Mouse (Mus musculus): Measurements from ENCODE around the gene Klhl35. TPM values are rescaled to one million over a fixed set of nuclear protein-coding genes. Genes with fewer than 3 reads are reported as not detected.

Gene Klhl35
- total RNA-seq (2014; rRNA removed), result 2.3 and 3.3 TPM in 2 replicates
- polyA plus RNA-seq (2015; fragmentation: Nextera tagmentation; extraction: Ambion mirVana), result 2.3 TPM in 2 replicates

GRCm38 (mm10) chr7:99465811-99466210 is at the start of gene Klhl35:
Gene Klhl35, plus strand, starts transcription at chr7:99466004.
- WGBS, result 12% methylated on average over 8 of the region's 8 CpGs
- Histone ChIP-seq H3K9me3 (ENCODE audit: low read length) (no peaks in the 10 kb centered on the region), H3K27ac (peak within 1 kb of the TSS; percentile 48; the same call in 1 of the 2 replicates), H3K4me3 (ENCODE audit: low read length) (no peak within 1 kb of the TSS), H3K27me3 (ENCODE audit: insufficient read depth, low read length) (no peaks in the 10 kb centered on the region), H3K36me3 (ENCODE audit: insufficient read depth, low read length) (peaks cover 5% of the 10 kb centered on the region; the same call in 1 of the 2 replicates), H3K4me1 (ENCODE audit: insufficient read depth, low read length) (peaks cover 26% of the 10 kb centered on the region), H3K4me2 (ENCODE audit: low read depth, low read length) (peak within 1 kb of the TSS; percentile 37; the same call in 1 of the 2 replicates), H3K9ac (replicated peaks; ENCODE audit: low read length) (peak within 1 kb of the TSS; percentile 13; the same call in 1 of the 2 replicates)
- ATAC-seq (no peak), DNase-seq (ENCODE audit: low spot score) (peak; percentile 62)
- no peak for TF ChIP-seq CTCF (IDR thresholded peaks at IDR 0.05; ENCODE audit: low read depth)

GRCm38 (mm10) chr7:99419311-99419710 is 46.5 kb upstream of the Klhl35 start:
- no peak overlapping the region for H3K27ac ChIP-seq
- H3K36me3 ChIP-seq (ENCODE audit: insufficient read depth, low read length), result no peaks in the 10 kb centered on the region
- H3K27me3 ChIP-seq (ENCODE audit: insufficient read depth, low read length), result no peaks in the 10 kb centered on the region
- no peak for ATAC-seq
- H3K4me3 ChIP-seq (ENCODE audit: low read length), result no peak overlapping the region
- no peak overlapping the region for H3K4me2 ChIP-seq (ENCODE audit: low read depth, low read length)
- H3K9ac ChIP-seq (replicated peaks; ENCODE audit: low read length), result no peak overlapping the region
- no peak for DNase-seq (ENCODE audit: low spot score)
- no peak for TF ChIP-seq CTCF (IDR thresholded peaks at IDR 0.05; ENCODE audit: low read depth)
- H3K9me3 ChIP-seq (ENCODE audit: low read length), result no peaks in the 10 kb centered on the region
- H3K4me1 ChIP-seq (ENCODE audit: insufficient read depth, low read length), result no peaks in the 10 kb centered on the region
- WGBS, result 81% methylated on average over 3 of the region's 3 CpGs

- Histone ChIP-seq H3K4me2 (ENCODE audit: low read depth, low read length) (no peak overlapping the region), H3K27me3 (ENCODE audit: insufficient read depth, low read length) (no peaks in the 10 kb centered on the region), H3K9ac (replicated peaks; ENCODE audit: low read length) (no peak overlapping the region), H3K36me3 (ENCODE audit: insufficient read depth, low read length) (no peaks in the 10 kb centered on the region), H3K27ac (no peak overlapping the region), H3K4me3 (ENCODE audit: low read length) (no peak overlapping the region), H3K4me1 (ENCODE audit: insufficient read depth, low read length) (no peaks in the 10 kb centered on the region), H3K9me3 (ENCODE audit: low read length) (no peaks in the 10 kb centered on the region)
- TF ChIP-seq CTCF (IDR thresholded peaks at IDR 0.05; ENCODE audit: low read depth), result no peak
- WGBS, result 87% methylated on average over 6 of the region's 6 CpGs
- ATAC-seq, result no peak
- no peak for DNase-seq (ENCODE audit: low spot score)
Measured at GRCm38 (mm10) chr7:99421006-99421405, 44.8 kb upstream of the Klhl35 start.

GRCm38 (mm10) chr7:99424538-99425155 is 41.2 kb upstream of the Klhl35 start:
- no peaks in the 10 kb centered on the region for H3K27me3 ChIP-seq (ENCODE audit: insufficient read depth, low read length)
- no peaks in the 10 kb centered on the region for H3K9me3 ChIP-seq (ENCODE audit: low read length)
- TF ChIP-seq CTCF (IDR thresholded peaks at IDR 0.05; ENCODE audit: low read depth), result no peak
- H3K36me3 ChIP-seq (ENCODE audit: insufficient read depth, low read length), result no peaks in the 10 kb centered on the region
- ATAC-seq, result 0 out of 2 replicates have a peak, but pooled peaks have one; percentile 14
- H3K9ac ChIP-seq (replicated peaks; ENCODE audit: low read length), result no peak overlapping the region
- no peak for DNase-seq (ENCODE audit: low spot score)
- no peak overlapping the region for H3K4me3 ChIP-seq (ENCODE audit: low read length)
- no peak overlapping the region for H3K4me2 ChIP-seq (ENCODE audit: low read depth, low read length)
- 34% methylated on average over 8 of the region's 8 CpGs for WGBS
- peak overlapping the region; percentile 20; the same call in 1 of the 2 replicates for H3K27ac ChIP-seq
- no peaks in the 10 kb centered on the region; the same call in 1 of the 2 replicates for H3K4me1 ChIP-seq (ENCODE audit: insufficient read depth, low read length)

GRCm38 (mm10) chr7:99425706-99426105 is 40.1 kb upstream of the Klhl35 start:
- DNase-seq (ENCODE audit: low spot score) (no peak), ATAC-seq (no peak)
- H3K9me3 ChIP-seq (ENCODE audit: low read length), result no peaks in the 10 kb centered on the region
- peaks cover 3% of the 10 kb centered on the region for H3K4me1 ChIP-seq (ENCODE audit: insufficient read depth, low read length)
- H3K36me3 ChIP-seq (ENCODE audit: insufficient read depth, low read length), result no peaks in the 10 kb centered on the region
- WGBS, result 78% methylated on average over 4 of the region's 4 CpGs
- TF ChIP-seq CTCF (IDR thresholded peaks at IDR 0.05; ENCODE audit: low read depth), result no peak
- H3K9ac ChIP-seq (replicated peaks; ENCODE audit: low read length), result no peak overlapping the region
- H3K27ac ChIP-seq, result no peak overlapping the region
- H3K27me3 ChIP-seq (ENCODE audit: insufficient read depth, low read length), result no peaks in the 10 kb centered on the region
- H3K4me2 ChIP-seq (ENCODE audit: low read depth, low read length), result no peak overlapping the region
- H3K4me3 ChIP-seq (ENCODE audit: low read length), result no peak overlapping the region

- no peak for ATAC-seq
- Histone ChIP-seq H3K27ac (no peak overlapping the region), H3K9me3 (ENCODE audit: low read length) (no peaks in the 10 kb centered on the region), H3K9ac (replicated peaks; ENCODE audit: low read length) (no peak overlapping the region), H3K4me2 (ENCODE audit: low read depth, low read length) (no peak overlapping the region), H3K27me3 (ENCODE audit: insufficient read depth, low read length) (no peaks in the 10 kb centered on the region), H3K4me1 (ENCODE audit: insufficient read depth, low read length) (peaks cover 5% of the 10 kb centered on the region), H3K36me3 (ENCODE audit: insufficient read depth, low read length) (no peaks in the 10 kb centered on the region), H3K4me3 (ENCODE audit: low read length) (no peak overlapping the region)
- DNase-seq (ENCODE audit: low spot score), result no peak
- WGBS, result 47% methylated on average over 10 of the region's 10 CpGs
- TF ChIP-seq CTCF (IDR thresholded peaks at IDR 0.05; ENCODE audit: low read depth), result no peak
Measured at GRCm38 (mm10) chr7:99427031-99427430, 38.8 kb upstream of the Klhl35 start.

- no peaks in the 10 kb centered on the region for H3K27me3 ChIP-seq (ENCODE audit: insufficient read depth, low read length)
- H3K4me2 ChIP-seq (ENCODE audit: low read depth, low read length), result no peak overlapping the region
- H3K9ac ChIP-seq (replicated peaks; ENCODE audit: low read length), result no peak overlapping the region
- DNase-seq (ENCODE audit: low spot score) (no peak), ATAC-seq (no peak)
- whole genome bisulfite sequencing, result 89% methylated on average over 3 of the region's 3 CpGs
- H3K4me3 ChIP-seq (ENCODE audit: low read length), result no peak overlapping the region
- H3K9me3 ChIP-seq (ENCODE audit: low read length), result no peaks in the 10 kb centered on the region
- H3K4me1 ChIP-seq (ENCODE audit: insufficient read depth, low read length), result peaks cover 8% of the 10 kb centered on the region
- H3K27ac ChIP-seq, result no peak overlapping the region
- no peaks in the 10 kb centered on the region for H3K36me3 ChIP-seq (ENCODE audit: insufficient read depth, low read length)
- no peak for TF ChIP-seq CTCF (IDR thresholded peaks at IDR 0.05; ENCODE audit: low read depth)
Measured at GRCm38 (mm10) chr7:99427987-99428386, 37.8 kb upstream of the Klhl35 start.
